Mouse (Mus musculus): ENCODE data around the gene Zc3h15.

GRCm38 (mm10) chr2:83675681-83676080 is 31.4 kb downstream of the Zc3h15 start:
- TF ChIP-seq GATA1 (IDR thresholded peaks at IDR 0.05; ENCODE audit: low read length) (no peak), TAL1 (IDR thresholded peaks at IDR 0.05; ENCODE audit: low read length) (no peak)

All from erythroblast, embryonic 14.5 days (primary cell).